Comparison of ENCODE assay signal across 11 mouse cellular contexts in the genomic region with DNA sequence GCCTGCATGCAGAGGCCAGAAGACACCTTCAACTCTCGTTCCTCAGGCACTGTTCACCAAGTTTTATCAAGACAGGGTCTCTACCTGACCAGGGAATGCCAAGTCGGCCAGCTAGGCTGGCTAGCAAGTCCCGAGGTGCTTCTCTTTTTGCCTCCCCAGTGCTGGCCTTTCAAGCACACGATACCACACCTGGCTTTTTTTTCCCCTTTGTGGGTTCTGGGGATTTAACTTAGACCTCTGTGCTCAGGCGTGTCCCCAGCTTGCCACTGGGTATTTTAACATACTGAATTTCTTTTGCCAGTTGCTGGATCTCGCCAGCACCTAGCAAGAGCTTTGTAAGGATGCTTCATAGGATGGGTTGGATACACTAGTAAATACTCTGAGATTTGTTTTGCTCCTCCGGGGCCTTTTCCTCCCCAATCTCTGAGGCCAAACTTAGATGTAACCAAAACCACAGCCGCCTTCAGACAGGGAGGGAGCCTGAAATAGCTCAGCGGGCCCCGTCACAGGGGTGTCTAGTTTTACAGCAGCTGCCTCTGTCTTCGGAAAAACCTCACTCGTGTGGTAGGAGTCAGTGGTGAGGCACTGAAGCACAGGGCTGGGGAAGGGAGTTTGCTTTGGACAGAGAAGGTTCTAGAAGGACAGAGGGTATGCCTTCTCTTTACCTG. TPM values are rescaled to one million over a fixed set of nuclear protein-coding genes. Genes with fewer than 3 reads are reported as not detected.
A peak's percentile ranks its signal among the peaks of the same experiment; 100 is the strongest.
DNase-seq lines count a peak whose midpoint lies in the region; ATAC-seq lines count a peak whose summit lies in the region.
"Had no signal": no experiment of that assay in that cellular context is flagged by ENCODE, and none has a peak within 500 bp of the region (broad histone marks: within the 10 kb centered on the region; RNA-seq: fewer than 3 reads in every experiment).

No protein-coding gene starts in this region.

- H3K27ac ChIP-seq in heart, embryonic 10.5 days: peak overlapping the region; percentile 37; the same call in 1 of the 2 replicates
- H3K27ac ChIP-seq in midbrain, embryonic 11.5 days (ENCODE audit: low read depth, low read length): no peak overlapping the region
- H3K27ac ChIP-seq in midbrain, embryonic 14.5 days (replicated peaks; ENCODE audit: low read depth, low read length): no peak overlapping the region

- no peaks in the 10 kb centered on the region for H3K36me3 ChIP-seq in heart, embryonic 10.5 days
- no peaks in the 10 kb centered on the region for H3K36me3 ChIP-seq in midbrain, embryonic 11.5 days (ENCODE audit: control insufficient read depth, insufficient read depth, low read length)
- no peaks in the 10 kb centered on the region for H3K36me3 ChIP-seq in midbrain, embryonic 14.5 days (ENCODE audit: control insufficient read depth, insufficient read depth, low read length)

- H3K9ac ChIP-seq in midbrain, embryonic 11.5 days (ENCODE audit: low read length): no peak overlapping the region
- no peak overlapping the region for H3K9ac ChIP-seq in midbrain, embryonic 14.5 days (replicated peaks; ENCODE audit: low read length)

- 59% methylated on average over 12 of the region's 12 CpGs for WGBS in heart, embryonic 10.5 days
- 88% methylated on average over 12 of the region's 12 CpGs for WGBS in midbrain, embryonic 11.5 days
- WGBS in midbrain, embryonic 14.5 days: 90% methylated on average over 12 of the region's 12 CpGs

- H3K4me3 ChIP-seq in heart, embryonic 10.5 days: no peak overlapping the region
- H3K4me3 ChIP-seq in midbrain, embryonic 11.5 days (ENCODE audit: low read depth, low read length): no peak overlapping the region
- H3K4me3 ChIP-seq in midbrain, embryonic 14.5 days (replicated peaks; ENCODE audit: low read depth, low read length): no peak overlapping the region

- no peak overlapping the region for H3K4me2 ChIP-seq in midbrain, embryonic 11.5 days
- no peak overlapping the region for H3K4me2 ChIP-seq in midbrain, embryonic 14.5 days (ENCODE audit: low read length)

- no peak for ATAC-seq in midbrain, embryonic 11.5 days (ENCODE audit: low FRiP score)
- ATAC-seq in midbrain, embryonic 14.5 days (ENCODE audit: low FRiP score, low TSS enrichment): no peak
- ATAC-seq: intestine, postnatal 0 days had no signal

- no peaks in the 10 kb centered on the region for H3K9me3 ChIP-seq in heart, embryonic 10.5 days
- no peaks in the 10 kb centered on the region for H3K9me3 ChIP-seq in midbrain, embryonic 11.5 days (ENCODE audit: control insufficient read depth, low read length)
- no peaks in the 10 kb centered on the region for H3K9me3 ChIP-seq in midbrain, embryonic 14.5 days (ENCODE audit: control insufficient read depth, low read length)

- intact Hi-C loops in heart, postnatal 14 days (cut with DNase I): no loop called here
- intact Hi-C loops in gastrocnemius, postnatal 14 days (cut with DNase I; ENCODE audit: low total_unique reads): loop anchor here (5.0 kb wide), 1 partner anchor 698 kb away; no protein-coding TSS in a partner anchor

- no peak for DNase-seq in heart, embryonic 10.5 days (ENCODE audit: low spot score)
- no peak for DNase-seq in heart, postnatal 14 days
- peak; percentile 79 for DNase-seq in CD4-positive, CD25-positive, alpha-beta regulatory T cell, adult 2 months (ENCODE audit: low read depth, low spot score)
- peak; percentile 59 for DNase-seq in gastrocnemius, postnatal 14 days
- DNase-seq in skeletal muscle tissue, adult 2 months (ENCODE audit: low read depth, low spot score): peak; percentile 83
- no peak for DNase-seq in midbrain, embryonic 11.5 days (ENCODE audit: low spot score, missing footprints)
- no peak for DNase-seq in midbrain, embryonic 14.5 days
- DNase-seq in urinary bladder, adult 18-20 months (ENCODE audit: low spot score in 2 of 2): no peak
- DNase-seq: cerebellum, postnatal 36 days had no signal

- no peaks in the 10 kb centered on the region for H3K27me3 ChIP-seq in heart, embryonic 10.5 days (ENCODE audit: insufficient read depth, poor library complexity, severe bottlenecking)
- no peaks in the 10 kb centered on the region for H3K27me3 ChIP-seq in midbrain, embryonic 11.5 days (ENCODE audit: control insufficient read depth, insufficient read depth, low read length)
- no peaks in the 10 kb centered on the region for H3K27me3 ChIP-seq in midbrain, embryonic 14.5 days (ENCODE audit: control insufficient read depth, insufficient read depth, low read length)

- peaks cover 27% of the 10 kb centered on the region for H3K4me1 ChIP-seq in heart, embryonic 10.5 days
- H3K4me1 ChIP-seq in midbrain, embryonic 11.5 days (ENCODE audit: control insufficient read depth, insufficient read depth, low read length): no peaks in the 10 kb centered on the region
- H3K4me1 ChIP-seq in midbrain, embryonic 14.5 days (ENCODE audit: control insufficient read depth, insufficient read depth, low read length): no peaks in the 10 kb centered on the region

RNA-seq across cellular contexts. Expression of a gene that starts 33.7 kb away (rescaled TPM):
- 1.2 and 1.8 TPM in 2 replicates for polyA plus RNA-seq in heart, embryonic 10.5 days (2016; fragmentation: Nextera tagmentation; extraction: Ambion mirVana)
- total RNA-seq in heart, postnatal 14 days (2021): 1 to 10 TPM; 3.9 to 4.3 TPM
- 1 to 10 TPM; 4.2 to 5.4 TPM for total RNA-seq in gastrocnemius, postnatal 14 days (2021)
- 0.83 and 1.1 TPM in 2 replicates for polyA plus RNA-seq in midbrain, embryonic 11.5 days (2014; fragmentation: Nextera tagmentation; extraction: Ambion mirVana)
- polyA plus RNA-seq in midbrain, embryonic 14.5 days (2014; fragmentation: Nextera tagmentation; extraction: Ambion mirVana): 3.0 and 3.9 TPM in 2 replicates
- polyA plus RNA-seq: C2C12 had no signal

Comparison
In these comparisons a context has a peak if more than half of its experiments do, and no peak if none do; other contexts are left out.
1. DNase-seq: peak in CD4-positive, CD25-positive, alpha-beta regulatory T cell, adult 2 months (single experiment), gastrocnemius, postnatal 14 days (single experiment) and skeletal muscle tissue, adult 2 months (single experiment); none in heart, embryonic 10.5 days (single experiment), heart, postnatal 14 days (0 of 2), midbrain, embryonic 11.5 days (single experiment), midbrain, embryonic 14.5 days (single experiment) and urinary bladder, adult 18-20 months (0 of 2).